Mouse (Mus musculus): ENCODE data around the gene Zg16. TPM values are rescaled to one million over a fixed set of nuclear protein-coding genes. Genes with fewer than 3 reads are reported as not detected.
"Not testable (repeated sequence)": the region's sequence is repeated elsewhere in the genome, so short reads cannot be mapped to it uniquely, and the experiment has no call there.

Gene Zg16
- polyA plus RNA-seq, 1 experiment: not detected

- peak overlapping the region; percentile 76 for H3K4me2 ChIP-seq (ENCODE audit: low read depth)
- no peaks in the 10 kb centered on the region for H3K27me3 ChIP-seq (ENCODE audit: control insufficient read depth, insufficient read depth, insufficient read length)
- peaks cover 20% of the 10 kb centered on the region for H3K79me2 ChIP-seq (ENCODE audit: control insufficient read depth, insufficient read depth)
- no peak for TF ChIP-seq USF1 (IDR thresholded peaks at IDR 0.05; ENCODE audit: low read depth)
- TF ChIP-seq REST (IDR thresholded peaks at IDR 0.05; ENCODE audit: insufficient read depth, insufficient read length): no peak
- no peak for TF ChIP-seq E2F4 (IDR thresholded peaks at IDR 0.05; ENCODE audit: insufficient read depth)
- TF ChIP-seq MYOG (IDR thresholded peaks at IDR 0.05; ENCODE audit: control insufficient read depth in 1 of 3, insufficient read depth in 1 of 3, insufficient read length in 2 of 3, low read depth in 2 of 3): no peak
- no peak for TF ChIP-seq SRF (IDR thresholded peaks at IDR 0.05; ENCODE audit: control insufficient read depth, insufficient read length, low read depth)
- TF ChIP-seq CEBPB (IDR thresholded peaks at IDR 0.05; ENCODE audit: insufficient read depth, poor library complexity, severe bottlenecking): no peak
- TF ChIP-seq POLR2A (IDR thresholded peaks at IDR 0.05; ENCODE audit: insufficient read length, low read depth): no peak
- no peak for TF ChIP-seq TCF12 (IDR thresholded peaks at IDR 0.05; ENCODE audit: insufficient read depth, poor library complexity, severe bottlenecking)
- no peak for TF ChIP-seq POLR2AphosphoS2 (IDR thresholded peaks at IDR 0.05; ENCODE audit: insufficient read length, low read depth)
- TF ChIP-seq TCF3 (IDR thresholded peaks at IDR 0.05; ENCODE audit: insufficient read length, low read depth): no peak
- no peak for TF ChIP-seq MYOD1 (IDR thresholded peaks at IDR 0.05; ENCODE audit: control insufficient read depth in 1 of 3, insufficient read length in 2 of 3, low read depth in 2 of 3)
- no peak for TF ChIP-seq MAX (IDR thresholded peaks at IDR 0.05; ENCODE audit: low read depth)
- H3ac ChIP-seq (ENCODE audit: control insufficient read depth, insufficient read length): peak overlapping the region; percentile 55
- H3K36me3 ChIP-seq (ENCODE audit: control insufficient read depth, insufficient read depth): peaks cover 9% of the 10 kb centered on the region
- peak overlapping the region; percentile 55 for H3K4me3 ChIP-seq
Observed at GRCm38 (mm10) chr7:127090154-127091113, 3.3 kb upstream of the Zg16 start.

- H3K79me2 ChIP-seq (ENCODE audit: control insufficient read depth, insufficient read depth): peaks cover 20% of the 10 kb centered on the region
- no peak overlapping the region for H3K4me3 ChIP-seq
- H3K27me3 ChIP-seq (ENCODE audit: control insufficient read depth, insufficient read depth, insufficient read length): no peaks in the 10 kb centered on the region
- H3K36me3 ChIP-seq (ENCODE audit: control insufficient read depth, insufficient read depth): peaks cover 9% of the 10 kb centered on the region
- no peak overlapping the region for H3ac ChIP-seq (ENCODE audit: control insufficient read depth, insufficient read length)
- H3K4me2 ChIP-seq (ENCODE audit: low read depth): peak overlapping the region; percentile 36
- peak in 1 of 3 experiments; percentile 36 for TF ChIP-seq MYOG (IDR thresholded peaks at IDR 0.05; ENCODE audit: control insufficient read depth in 1 of 3, insufficient read depth in 1 of 3, insufficient read length in 2 of 3, low read depth in 2 of 3)
- TF ChIP-seq REST (IDR thresholded peaks at IDR 0.05; ENCODE audit: insufficient read depth, insufficient read length): no peak
- peak in 2 of 3 experiments; percentile 50 to 91 for TF ChIP-seq MYOD1 (IDR thresholded peaks at IDR 0.05; ENCODE audit: control insufficient read depth in 1 of 3, insufficient read length in 2 of 3, low read depth in 2 of 3)
- TF ChIP-seq SRF (IDR thresholded peaks at IDR 0.05; ENCODE audit: control insufficient read depth, insufficient read length, low read depth): no peak
- TF ChIP-seq TCF12 (IDR thresholded peaks at IDR 0.05; ENCODE audit: insufficient read depth, poor library complexity, severe bottlenecking): peak; percentile 8
Observed at GRCm38 (mm10) chr7:127088901-127089845, 2.0 kb upstream of the Zg16 start.

GRCm38 (mm10) chr7:127088083-127088482 is 955 bp upstream of the Zg16 start:
- TF ChIP-seq POLR2AphosphoS2 (IDR thresholded peaks at IDR 0.05; ENCODE audit: insufficient read length, low read depth): no peak
- no peak for TF ChIP-seq CEBPB (IDR thresholded peaks at IDR 0.05; ENCODE audit: insufficient read depth, poor library complexity, severe bottlenecking)
- TF ChIP-seq SRF (IDR thresholded peaks at IDR 0.05; ENCODE audit: control insufficient read depth, insufficient read length, low read depth): no peak
- TF ChIP-seq MYOG (IDR thresholded peaks at IDR 0.05; ENCODE audit: control insufficient read depth in 1 of 3, insufficient read depth in 1 of 3, insufficient read length in 2 of 3, low read depth in 2 of 3): no peak
- TF ChIP-seq USF1 (IDR thresholded peaks at IDR 0.05; ENCODE audit: low read depth): no peak
- no peak for TF ChIP-seq MAX (IDR thresholded peaks at IDR 0.05; ENCODE audit: low read depth)
- TF ChIP-seq REST (IDR thresholded peaks at IDR 0.05; ENCODE audit: insufficient read depth, insufficient read length): no peak
- no peak for TF ChIP-seq TCF3 (IDR thresholded peaks at IDR 0.05; ENCODE audit: insufficient read length, low read depth)
- no peak for TF ChIP-seq TCF12 (IDR thresholded peaks at IDR 0.05; ENCODE audit: insufficient read depth, poor library complexity, severe bottlenecking)
- TF ChIP-seq E2F4 (IDR thresholded peaks at IDR 0.05; ENCODE audit: insufficient read depth): no peak
- no peak for TF ChIP-seq POLR2A (IDR thresholded peaks at IDR 0.05; ENCODE audit: insufficient read length, low read depth)
- no peak for TF ChIP-seq MYOD1 (IDR thresholded peaks at IDR 0.05; ENCODE audit: control insufficient read depth in 1 of 3, insufficient read length in 2 of 3, low read depth in 2 of 3)
- Histone ChIP-seq H3K79me2 (ENCODE audit: control insufficient read depth, insufficient read depth) (peaks cover 18% of the 10 kb centered on the region), H3K4me3 (no peak overlapping the region), H3K4me2 (ENCODE audit: low read depth) (no peak overlapping the region), H3K27me3 (ENCODE audit: control insufficient read depth, insufficient read depth, insufficient read length) (no peaks in the 10 kb centered on the region), H3K36me3 (ENCODE audit: control insufficient read depth, insufficient read depth) (peaks cover 6% of the 10 kb centered on the region), H3ac (ENCODE audit: control insufficient read depth, insufficient read length) (no peak overlapping the region)

- not testable (repeated sequence) for H3K4me2 ChIP-seq (ENCODE audit: low read depth); H3K4me3 ChIP-seq
Observed at GRCm38 (mm10) chr7:127085751-127086150, 1.4 kb downstream of the Zg16 start.

More at GRCm38 (mm10) chr7:127085751-127086150, 1.4 kb downstream of the Zg16 start:
- not testable (repeated sequence) for H3K27me3 ChIP-seq (ENCODE audit: control insufficient read depth, insufficient read depth, insufficient read length); H3K36me3 ChIP-seq (ENCODE audit: control insufficient read depth, insufficient read depth); H3K79me2 ChIP-seq (ENCODE audit: control insufficient read depth, insufficient read depth); H3ac ChIP-seq (ENCODE audit: control insufficient read depth, insufficient read length)
